In the genomic region with DNA sequence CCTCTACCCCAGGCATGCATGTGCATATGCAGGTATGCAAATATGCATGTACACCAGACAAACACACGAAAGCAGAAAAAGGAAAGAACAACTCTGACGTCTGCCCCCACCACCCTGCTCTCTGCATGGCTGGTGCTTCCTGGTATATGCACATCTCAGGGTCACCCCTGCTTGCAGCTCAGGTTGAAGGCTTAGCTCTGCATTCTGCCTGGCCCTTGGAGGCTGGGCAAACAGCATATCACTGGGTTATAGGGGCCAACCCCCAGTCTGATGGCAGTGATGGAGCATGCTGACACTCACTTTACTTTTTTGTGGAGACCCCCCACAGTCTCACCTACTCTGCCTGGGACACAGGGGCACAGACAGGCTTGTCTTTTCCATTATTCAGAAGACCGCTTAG, we compare ENCODE assay signal across 31 mouse cellular contexts.
"Had no signal": no experiment of that assay in that cellular context is flagged by ENCODE, and none has a peak within 500 bp of the region (broad histone marks: within the 10 kb centered on the region; RNA-seq: fewer than 3 reads in every experiment).

No protein-coding gene starts in this region.

- H3K4me1 ChIP-seq: limb, embryonic 10.5 days; limb, embryonic 12.5 days; limb, embryonic 13.5 days; limb, embryonic 15.5 days; liver, embryonic 12.5 days; liver, embryonic 13.5 days; liver, embryonic 15.5 days; lung, embryonic 15.5 days; megakaryocyte, embryonic 14.5 days; midbrain, embryonic 10.5 days; midbrain, embryonic 12.5 days; midbrain, embryonic 13.5 days; midbrain, embryonic 15.5 days; neural tube, embryonic 12.5 days had no signal

- H3K9me3 ChIP-seq: limb, embryonic 10.5 days; limb, embryonic 12.5 days; limb, embryonic 13.5 days; limb, embryonic 15.5 days; liver, embryonic 15.5 days; lung, embryonic 15.5 days; midbrain, embryonic 10.5 days; midbrain, embryonic 12.5 days; midbrain, embryonic 13.5 days; midbrain, embryonic 15.5 days; neural tube, embryonic 12.5 days had no signal

- H3K9ac ChIP-seq: limb, embryonic 12.5 days; limb, embryonic 13.5 days; limb, embryonic 15.5 days; liver, embryonic 12.5 days; liver, embryonic 13.5 days; liver, embryonic 14.5 days; liver, embryonic 15.5 days; liver, postnatal 0 days; lung, embryonic 14.5 days; lung, embryonic 15.5 days; midbrain, embryonic 12.5 days; midbrain, embryonic 13.5 days; midbrain, embryonic 15.5 days; neural tube, embryonic 12.5 days had no signal

- H3K36me3 ChIP-seq: limb, embryonic 10.5 days; limb, embryonic 12.5 days; limb, embryonic 13.5 days; limb, embryonic 15.5 days; liver, embryonic 12.5 days; liver, embryonic 13.5 days; liver, embryonic 15.5 days; lung, embryonic 15.5 days; midbrain, embryonic 10.5 days; midbrain, embryonic 12.5 days; midbrain, embryonic 13.5 days; midbrain, embryonic 15.5 days; neural tube, embryonic 12.5 days had no signal

- DNase-seq: left cerebral cortex, postnatal 4 days; liver; liver, embryonic 13.5 days; liver, postnatal 0 days; lung, adult 18-20 months; lung, adult 2 months; lung, embryonic 14.5 days; lung, postnatal 10 days; lung, postnatal 14 days; lung, postnatal 36 days; midbrain, embryonic 14.5 days had no signal

- H3K27ac ChIP-seq: limb, embryonic 10.5 days; limb, embryonic 12.5 days; limb, embryonic 13.5 days; limb, embryonic 15.5 days; liver, embryonic 12.5 days; liver, embryonic 13.5 days; liver, embryonic 14.5 days; liver, embryonic 15.5 days; lung, embryonic 15.5 days; macrophage; midbrain, embryonic 10.5 days; midbrain, embryonic 12.5 days; midbrain, embryonic 13.5 days; midbrain, embryonic 15.5 days; neural tube, embryonic 12.5 days had no signal

- ATAC-seq: liver, embryonic 12.5 days; liver, postnatal 0 days; lung, postnatal 0 days; midbrain, embryonic 13.5 days; midbrain, embryonic 15.5 days; midbrain, embryonic 16.5 days had no signal

- H3K27me3 ChIP-seq: limb, embryonic 12.5 days; limb, embryonic 13.5 days; limb, embryonic 15.5 days; liver, embryonic 12.5 days; liver, embryonic 13.5 days; liver, embryonic 15.5 days; lung, embryonic 15.5 days; megakaryocyte, embryonic 14.5 days; midbrain, embryonic 12.5 days; midbrain, embryonic 13.5 days; midbrain, embryonic 15.5 days; neural tube, embryonic 12.5 days had no signal

- H3K4me2 ChIP-seq: limb, embryonic 12.5 days; limb, embryonic 13.5 days; limb, embryonic 15.5 days; liver, embryonic 11.5 days; liver, embryonic 12.5 days; liver, embryonic 13.5 days; liver, embryonic 15.5 days; lung, embryonic 14.5 days; lung, embryonic 15.5 days; midbrain, embryonic 11.5 days; midbrain, embryonic 12.5 days; midbrain, embryonic 13.5 days; midbrain, embryonic 15.5 days; neural tube, embryonic 12.5 days had no signal

- H3K4me3 ChIP-seq: limb, embryonic 10.5 days; limb, embryonic 12.5 days; limb, embryonic 13.5 days; limb, embryonic 15.5 days; liver, embryonic 12.5 days; liver, embryonic 13.5 days; liver, embryonic 15.5 days; lung, embryonic 15.5 days; midbrain, embryonic 10.5 days; midbrain, embryonic 12.5 days; midbrain, embryonic 13.5 days; midbrain, embryonic 15.5 days; myocyte; neural tube, embryonic 12.5 days had no signal
